Mouse (Mus musculus) lung, postnatal 0 days (tissue): Measurements from ENCODE around the gene Slc39a13. TPM values are rescaled to one million over a fixed set of nuclear protein-coding genes. Genes with fewer than 3 reads are reported as not detected.
A peak's percentile ranks its signal among the peaks of the same experiment; 100 is the strongest.
"Not testable (repeated sequence)": the region's sequence is repeated elsewhere in the genome, so short reads cannot be mapped to it uniquely, and the experiment has no call there.

Experiments used
- ATAC-seq: fragments of 200-750 bp; cut with Nextera tagmentation; 2 replicates; pipeline ENCODE4 v1.8.0; 2017; ENCODE audit warnings: moderate library complexity
- DNase-seq: peaks from one replicate; pipeline ENCODE4 v3.0.0-alpha.2; 2016; ENCODE audit warnings: low spot score
- H3K27ac ChIP-seq: fragments of 300-500 bp; sonication (generic); 2 replicates; pipeline ENCODE4 v1.5.1; 2014; ENCODE audit warnings: antibody characterized with exemption, mild to moderate bottlenecking, low read length, mixed read lengths
- H3K27me3 ChIP-seq: fragments of 300-500 bp; sonication (generic); replicated peaks from 2 replicates; pipeline ENCODE4 v1.6.1; 2014; ENCODE audit warnings: low read length, mixed read lengths; ENCODE audit not compliant: insufficient read depth
- H3K36me3 ChIP-seq: fragments of 300-500 bp; sonication (generic); 2 replicates; pipeline ENCODE4 v1.6.1; 2014; ENCODE audit warnings: low read length, mixed read lengths; ENCODE audit not compliant: insufficient read depth
- H3K4me1 ChIP-seq: fragments of 300-500 bp; sonication (generic); 2 replicates; pipeline ENCODE4 v1.6.1; 2014; ENCODE audit warnings: antibody characterized with exemption, low read depth, low read length, mixed read lengths; ENCODE audit not compliant: insufficient read depth
- H3K4me2 ChIP-seq: fragments of 300-500 bp; sonication (generic); replicated peaks from 2 replicates; pipeline ENCODE4 v1.6.1; 2014; ENCODE audit warnings: low read depth, mild to moderate bottlenecking, low read length, moderate library complexity, mixed read lengths
- H3K4me3 ChIP-seq: fragments of 300-500 bp; sonication (generic); 2 replicates; pipeline ENCODE4 v1.5.1; 2014; ENCODE audit warnings: low read depth, low read length
- H3K9ac ChIP-seq: fragments of 300-500 bp; sonication (generic); replicated peaks from 2 replicates; pipeline ENCODE4 v1.6.1; 2014; ENCODE audit warnings: low read depth, mild to moderate bottlenecking
- H3K9me3 ChIP-seq: fragments of 300-500 bp; sonication (generic); 2 replicates; pipeline ENCODE4 v1.6.1; 2016; ENCODE audit warnings: low read length, mixed read lengths
- CTCF ChIP-seq: IDR thresholded peaks from 2 replicates; pipeline ENCODE4 v1.5.1; 2016; ENCODE audit warnings: antibody characterized with exemption, mild to moderate bottlenecking
- EP300 ChIP-seq: IDR thresholded peaks from 2 replicates; pipeline ENCODE4 v1.6.1; 2016; ENCODE audit warnings: antibody characterized with exemption, mild to moderate bottlenecking, control low read depth
- WGBS: fragments of 180-500 bp; shearing (Covaris S2); extraction: QIAGEN DNeasy Blood & Tissue Kit; methylation state at CpG from one replicate; pipeline ENCODE4 v1.1.7; 2014; 5-methylcytosine and 5-hydroxymethylcytosine counted together
- polyA plus RNA-seq: library from polyadenylated mRNA; unstranded; fragments of >200 nt; fragmentation: Nextera tagmentation; extraction: Ambion mirVana; gene quantifications from 2 replicates; pipeline ENCODE4 v1.2.1, GENCODE M21; 2015

Gene Slc39a13
- polyA plus RNA-seq, 1 experiment from 2014 or later: 32.6 TPM

DNA sequence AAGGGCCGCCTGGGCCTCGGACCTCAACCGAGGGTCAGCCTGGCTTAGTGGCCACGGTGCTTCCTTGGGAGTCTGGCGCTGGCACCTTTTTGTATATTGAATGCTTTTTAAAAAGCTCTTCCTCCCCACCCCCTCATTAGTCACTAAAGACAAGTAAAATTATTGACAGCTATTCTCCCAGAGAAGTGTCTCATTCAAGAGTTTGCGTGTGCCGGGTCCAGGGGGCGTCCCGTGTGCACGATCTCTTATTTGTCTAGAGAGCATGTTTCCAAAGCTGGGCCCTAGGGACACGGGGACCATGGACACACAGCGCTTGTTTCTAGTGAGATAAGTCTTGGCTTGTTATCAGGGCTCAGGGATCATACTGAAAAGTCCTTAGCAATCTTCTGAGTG, 45.4 kb upstream of the Slc39a13 start:
- Histone ChIP-seq H3K4me3 (peak overlapping the region; percentile 38), H3K27me3 (no peaks in the 10 kb centered on the region), H3K4me2 (peak overlapping the region; percentile 83), H3K27ac (no peak overlapping the region), H3K9me3 (no peaks in the 10 kb centered on the region), H3K36me3 (no peaks in the 10 kb centered on the region), H3K4me1 (no peaks in the 10 kb centered on the region), H3K9ac (peak overlapping the region; percentile 43)
- TF ChIP-seq EP300 (no peak), CTCF (no peak)
- 17% methylated on average over 12 of the region's 12 CpGs for WGBS
- ATAC-seq (no peak), DNase-seq (peak; percentile 16)

GRCm38 (mm10) chr2:91114781-91115577, 44.8 kb upstream of the Slc39a13 start:
- no peaks in the 10 kb centered on the region for H3K36me3 ChIP-seq
- peak overlapping the region; percentile 83 for H3K4me2 ChIP-seq
- no peaks in the 10 kb centered on the region for H3K27me3 ChIP-seq
- peak; percentile 96 for DNase-seq
- peak overlapping the region; percentile 38 for H3K4me3 ChIP-seq
- 10% methylated on average over 35 of the region's 42 CpGs for WGBS
- H3K9me3 ChIP-seq: no peaks in the 10 kb centered on the region
- ATAC-seq: peak; percentile 80
- H3K4me1 ChIP-seq: no peaks in the 10 kb centered on the region
- TF ChIP-seq EP300 (no peak), CTCF (peak; percentile 100)
- peak overlapping the region; percentile 43 for H3K9ac ChIP-seq
- H3K27ac ChIP-seq: no peak overlapping the region

- no peaks in the 10 kb centered on the region for H3K27me3 ChIP-seq
- 74% methylated on average over 6 of the region's 6 CpGs for WGBS
- no peaks in the 10 kb centered on the region for H3K36me3 ChIP-seq
- DNase-seq (no peak), ATAC-seq (no peak)
- no peak overlapping the region for H3K27ac ChIP-seq
- no peaks in the 10 kb centered on the region for H3K4me1 ChIP-seq
- TF ChIP-seq CTCF (no peak), EP300 (no peak)
- H3K9me3 ChIP-seq: no peaks in the 10 kb centered on the region
- no peak overlapping the region for H3K4me3 ChIP-seq
- H3K9ac ChIP-seq: no peak overlapping the region
- no peak overlapping the region for H3K4me2 ChIP-seq
Measured at GRCm38 (mm10) chr2:91113852-91114251, 43.6 kb upstream of the Slc39a13 start.

GRCm38 (mm10) chr2:91113334-91113733, 43.1 kb upstream of the Slc39a13 start:
- Histone ChIP-seq H3K4me1 (no peaks in the 10 kb centered on the region), H3K4me2 (no peak overlapping the region), H3K4me3 (no peak overlapping the region), H3K27ac (0 out of 2 replicates have a peak overlapping the region, but pooled peaks have one; percentile 9), H3K9ac (no peak overlapping the region), H3K36me3 (no peaks in the 10 kb centered on the region), H3K9me3 (no peaks in the 10 kb centered on the region), H3K27me3 (no peaks in the 10 kb centered on the region)
- WGBS: 54% methylated on average over 10 of the region's 10 CpGs
- no peak for TF ChIP-seq EP300
- TF ChIP-seq CTCF: no peak
- ATAC-seq: no peak
- DNase-seq: no peak

GRCm38 (mm10) chr2:91112491-91112890, 42.3 kb upstream of the Slc39a13 start:
- no peaks in the 10 kb centered on the region for H3K36me3 ChIP-seq
- no peak overlapping the region for H3K4me3 ChIP-seq
- H3K27ac ChIP-seq: 0 out of 2 replicates have a peak overlapping the region, but pooled peaks have one; percentile 9
- WGBS: 41% methylated on average over 4 of the region's 4 CpGs
- no peak overlapping the region for H3K4me2 ChIP-seq
- ATAC-seq: peak; percentile 16; the same call in 1 of the 2 replicates
- DNase-seq: peak; percentile 55
- H3K9me3 ChIP-seq: no peaks in the 10 kb centered on the region
- H3K4me1 ChIP-seq: no peaks in the 10 kb centered on the region
- TF ChIP-seq EP300 (0 out of 2 replicates have a peak, but pooled peaks have one; percentile 29), CTCF (no peak)
- H3K27me3 ChIP-seq: no peaks in the 10 kb centered on the region; the same call in 1 of the 2 replicates
- H3K9ac ChIP-seq: no peak overlapping the region

GRCm38 (mm10) chr2:91111832-91112231, 41.6 kb upstream of the Slc39a13 start:
- H3K4me1 ChIP-seq, ATAC-seq, H3K9ac ChIP-seq, H3K27ac ChIP-seq, H3K27me3 ChIP-seq, H3K9me3 ChIP-seq, DNase-seq, H3K36me3 ChIP-seq, H3K4me2 ChIP-seq, H3K4me3 ChIP-seq: not testable (repeated sequence)
- 87% methylated on average over 3 of the region's 3 CpGs for WGBS
